Mouse (Mus musculus): ENCODE data around the gene Ckap2. TPM values are rescaled to one million over a fixed set of nuclear protein-coding genes. Genes with fewer than 3 reads are reported as not detected.
A peak's percentile ranks its signal among the peaks of the same experiment; 100 is the strongest.
"Not testable (repeated sequence)": the region's sequence is repeated elsewhere in the genome, so short reads cannot be mapped to it uniquely, and the experiment has no call there.

The Ckap2 gene
- polyA plus RNA-seq, 1 experiment from 2014 or later = 38.4 TPM

DNA sequence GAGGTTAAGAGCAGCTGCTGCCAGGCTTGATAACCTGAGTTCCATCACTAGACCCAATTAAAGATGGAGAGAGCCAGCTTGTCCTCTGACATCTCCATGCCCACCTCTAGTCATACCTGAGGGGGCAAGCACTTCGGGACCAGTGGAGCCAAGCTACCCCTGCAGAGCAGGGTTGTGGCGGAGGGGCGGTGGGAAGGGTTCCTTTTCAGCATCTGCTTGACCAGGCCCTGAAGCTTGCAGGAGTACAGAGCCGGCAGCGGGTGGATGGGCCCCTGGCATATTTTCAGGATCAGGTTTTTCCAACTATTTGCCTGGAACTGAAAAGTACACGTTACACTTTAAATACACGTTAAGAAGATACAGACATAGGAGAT is 37.3 kb downstream of the Ckap2 start:
- H3K9me3 ChIP-seq (replicated peaks) = no peaks in the 10 kb centered on the region
- H3K27ac ChIP-seq (replicated peaks) = no peak overlapping the region
- no peak overlapping the region for H3K9ac ChIP-seq
- no peak overlapping the region for H3K4me3 ChIP-seq (replicated peaks)
- ATAC-seq (ENCODE audit: insufficient number of reproducible peaks, low FRiP score, low TSS enrichment, low read depth) = no peak
- H3K36me3 ChIP-seq = no peaks in the 10 kb centered on the region; the same call in 1 of the 2 replicates
- H3K4me1 ChIP-seq = no peaks in the 10 kb centered on the region
- no peaks in the 10 kb centered on the region for H3K27me3 ChIP-seq
- 92% methylated on average over 7 of the region's 7 CpGs for WGBS
- no peak overlapping the region for H3K4me2 ChIP-seq (replicated peaks)

GRCm38 (mm10) chr8:22147706-22148366 is 37.8 kb downstream of the Ckap2 start:
- H3K9me3 ChIP-seq (replicated peaks) = no peaks in the 10 kb centered on the region
- H3K4me3 ChIP-seq (replicated peaks) = no peak overlapping the region
- ATAC-seq (ENCODE audit: insufficient number of reproducible peaks, low FRiP score, low TSS enrichment, low read depth) = no peak
- no peaks in the 10 kb centered on the region for H3K4me1 ChIP-seq
- 66% methylated on average over 9 of the region's 9 CpGs for WGBS
- H3K9ac ChIP-seq = no peak overlapping the region
- H3K4me2 ChIP-seq (replicated peaks) = no peak overlapping the region
- no peak overlapping the region for H3K27ac ChIP-seq (replicated peaks)
- no peaks in the 10 kb centered on the region; the same call in 1 of the 2 replicates for H3K36me3 ChIP-seq
- H3K27me3 ChIP-seq = no peaks in the 10 kb centered on the region

DNA sequence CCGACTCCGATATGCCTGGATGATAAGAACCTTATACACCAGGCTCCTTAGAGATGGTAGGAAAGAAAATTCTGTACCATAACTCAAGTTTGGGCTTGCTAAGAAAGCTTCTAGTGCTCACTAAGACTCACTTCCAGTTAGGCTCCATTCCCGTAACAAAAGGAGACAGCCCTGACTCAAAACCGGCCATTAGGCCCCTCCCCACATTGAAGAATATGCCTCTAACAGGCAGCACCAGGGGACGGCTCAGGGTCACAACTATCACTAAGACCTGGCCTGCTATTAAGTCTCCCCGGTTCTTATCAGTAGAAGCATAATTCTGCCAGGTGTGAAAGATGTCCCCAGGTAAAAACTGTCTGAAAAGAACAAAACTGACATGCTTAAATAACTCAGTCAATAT is 39.8 kb downstream of the Ckap2 start:
- H3K4me2 ChIP-seq (replicated peaks) = no peak overlapping the region
- ATAC-seq (ENCODE audit: insufficient number of reproducible peaks, low FRiP score, low TSS enrichment, low read depth) = no peak
- H3K9me3 ChIP-seq (replicated peaks) = no peaks in the 10 kb centered on the region
- H3K4me1 ChIP-seq = no peaks in the 10 kb centered on the region
- H3K27me3 ChIP-seq = no peaks in the 10 kb centered on the region
- no peak overlapping the region for H3K4me3 ChIP-seq (replicated peaks)
- WGBS = 74% methylated on average over 6 of the region's 6 CpGs
- peaks cover 2% of the 10 kb centered on the region; the same call in 1 of the 2 replicates for H3K36me3 ChIP-seq
- no peak overlapping the region for H3K9ac ChIP-seq
- no peak overlapping the region for H3K27ac ChIP-seq (replicated peaks)

GRCm38 (mm10) chr8:22143764-22144491 is 41.7 kb downstream of the Ckap2 start:
- Histone ChIP-seq H3K27me3 (no peaks in the 10 kb centered on the region), H3K4me2 (replicated peaks) (no peak overlapping the region), H3K9me3 (replicated peaks) (no peaks in the 10 kb centered on the region), H3K27ac (replicated peaks) (no peak overlapping the region), H3K4me1 (no peaks in the 10 kb centered on the region), H3K4me3 (replicated peaks) (no peak overlapping the region), H3K9ac (no peak overlapping the region), H3K36me3 (peaks cover 2% of the 10 kb centered on the region; the same call in 1 of the 2 replicates)
- ATAC-seq (ENCODE audit: insufficient number of reproducible peaks, low FRiP score, low TSS enrichment, low read depth) = no peak
- 61% methylated on average over 1 of the region's 1 CpGs for WGBS

DNA sequence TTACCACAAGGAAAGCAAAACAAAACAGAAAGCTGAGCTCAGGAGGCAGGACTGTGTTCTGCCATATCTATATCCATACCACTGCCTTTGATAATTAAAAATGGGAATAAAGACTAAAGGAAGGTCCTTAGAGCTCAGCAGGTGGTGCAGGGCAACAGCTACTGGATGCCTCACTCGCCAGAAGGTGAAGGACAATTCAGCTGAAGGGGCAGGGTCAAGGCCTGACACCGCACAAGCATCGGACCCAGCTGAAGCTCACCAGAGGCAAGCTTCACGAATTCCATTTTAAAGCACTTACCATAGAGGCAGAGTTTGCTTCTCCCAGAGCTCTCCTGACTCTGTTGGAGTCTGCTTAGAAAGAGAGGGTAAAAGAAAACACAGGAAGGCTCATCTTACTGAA is 43.0 kb downstream of the Ckap2 start:
- H3K36me3 ChIP-seq = peaks cover 2% of the 10 kb centered on the region; the same call in 1 of the 2 replicates
- no peak overlapping the region for H3K27ac ChIP-seq (replicated peaks)
- H3K4me3 ChIP-seq (replicated peaks) = no peak overlapping the region
- no peaks in the 10 kb centered on the region for H3K27me3 ChIP-seq
- no peaks in the 10 kb centered on the region for H3K4me1 ChIP-seq
- no peak for ATAC-seq (ENCODE audit: insufficient number of reproducible peaks, low FRiP score, low TSS enrichment, low read depth)
- 75% methylated on average over 4 of the region's 4 CpGs for WGBS
- H3K9me3 ChIP-seq (replicated peaks) = no peaks in the 10 kb centered on the region
- H3K4me2 ChIP-seq (replicated peaks) = no peak overlapping the region
- no peak overlapping the region for H3K9ac ChIP-seq

DNA sequence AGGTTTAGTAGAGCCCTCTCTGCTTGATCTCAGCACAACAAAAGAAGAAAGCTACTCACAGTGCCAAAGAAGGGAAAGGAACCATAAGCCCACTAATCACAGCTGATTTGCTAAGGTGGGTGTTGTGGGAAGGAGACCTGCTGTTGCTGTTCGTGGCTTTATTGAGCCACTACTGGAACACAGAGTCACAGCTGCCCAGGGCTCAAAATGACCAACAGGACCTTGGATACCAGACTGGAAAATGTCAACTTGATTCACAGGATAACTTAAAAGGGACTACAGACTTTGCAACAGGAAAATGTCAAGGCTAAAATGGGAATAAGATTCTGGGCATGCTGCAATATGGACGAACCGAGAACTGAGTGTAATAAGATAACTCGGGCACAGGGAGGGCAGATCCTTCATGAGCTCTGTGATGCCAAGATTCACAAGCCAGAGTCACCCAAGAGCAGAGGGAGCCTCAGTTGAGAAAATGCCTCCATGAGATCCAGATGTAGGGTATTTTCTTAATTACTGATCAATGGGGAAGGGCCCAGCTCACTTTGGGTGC is 43.7 kb downstream of the Ckap2 start:
- ATAC-seq (ENCODE audit: insufficient number of reproducible peaks, low FRiP score, low TSS enrichment, low read depth) = no peak
- Histone ChIP-seq H3K36me3 (peaks cover 2% of the 10 kb centered on the region; the same call in 1 of the 2 replicates), H3K27ac (replicated peaks) (no peak overlapping the region), H3K9ac (no peak overlapping the region), H3K9me3 (replicated peaks) (no peaks in the 10 kb centered on the region), H3K4me1 (no peaks in the 10 kb centered on the region), H3K4me3 (replicated peaks) (no peak overlapping the region), H3K27me3 (no peaks in the 10 kb centered on the region), H3K4me2 (replicated peaks) (no peak overlapping the region)
- 85% methylated on average over 4 of the region's 4 CpGs for whole genome bisulfite sequencing

DNA sequence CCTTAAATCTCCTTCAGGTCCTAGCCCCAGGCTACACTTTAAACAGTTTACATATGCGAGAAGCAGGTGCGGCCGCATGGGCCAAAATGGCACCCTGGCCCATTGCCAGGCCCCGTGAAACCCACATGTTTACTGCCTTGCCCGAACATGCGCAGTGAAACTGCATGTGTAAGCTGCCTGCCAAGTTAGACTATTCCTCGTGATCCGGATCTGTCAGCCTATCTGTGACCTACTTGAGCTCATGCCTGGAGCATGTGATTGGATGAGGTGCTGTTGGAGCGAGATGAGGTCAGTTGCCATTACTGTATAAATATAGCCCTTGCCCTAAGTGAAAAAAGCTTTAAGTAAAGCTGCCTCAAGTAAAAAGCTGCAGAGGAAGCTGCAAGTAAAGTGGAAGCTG is 49.2 kb downstream of the Ckap2 start:
- H3K4me3 ChIP-seq (replicated peaks); H3K27me3 ChIP-seq; H3K4me1 ChIP-seq; H3K4me2 ChIP-seq (replicated peaks); H3K36me3 ChIP-seq; H3K9ac ChIP-seq; ATAC-seq (ENCODE audit: insufficient number of reproducible peaks, low FRiP score, low TSS enrichment, low read depth); H3K27ac ChIP-seq (replicated peaks); H3K9me3 ChIP-seq (replicated peaks): not testable (repeated sequence)
- WGBS = 63% methylated on average over 9 of the region's 9 CpGs

DNA sequence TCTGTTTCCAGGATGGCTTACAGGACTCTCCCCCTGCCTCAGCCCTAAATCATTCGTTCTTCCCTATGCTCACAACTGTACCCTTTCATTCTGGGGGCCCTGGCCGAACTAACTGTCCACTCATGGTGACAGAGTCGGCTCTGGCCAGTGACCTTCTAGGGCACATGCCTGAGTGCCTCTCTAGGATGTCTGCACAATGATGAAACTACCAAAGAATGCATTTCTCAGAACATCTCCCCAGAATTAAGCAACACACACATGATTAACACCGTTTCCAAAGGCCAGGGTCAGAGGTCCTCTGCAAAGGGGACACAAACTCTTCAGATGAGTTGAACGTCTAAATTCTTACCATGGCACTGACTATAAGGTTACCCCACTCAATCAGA is 50.9 kb downstream of the Ckap2 start:
- WGBS = 81% methylated on average over 5 of the region's 5 CpGs
- no peak for ATAC-seq (ENCODE audit: insufficient number of reproducible peaks, low FRiP score, low TSS enrichment, low read depth)
- Histone ChIP-seq H3K27me3 (no peaks in the 10 kb centered on the region), H3K4me3 (replicated peaks) (no peak overlapping the region), H3K9me3 (replicated peaks) (no peaks in the 10 kb centered on the region), H3K27ac (replicated peaks) (no peak overlapping the region), H3K4me2 (replicated peaks) (no peak overlapping the region), H3K4me1 (no peaks in the 10 kb centered on the region), H3K36me3 (no peaks in the 10 kb centered on the region), H3K9ac (no peak overlapping the region)

DNA sequence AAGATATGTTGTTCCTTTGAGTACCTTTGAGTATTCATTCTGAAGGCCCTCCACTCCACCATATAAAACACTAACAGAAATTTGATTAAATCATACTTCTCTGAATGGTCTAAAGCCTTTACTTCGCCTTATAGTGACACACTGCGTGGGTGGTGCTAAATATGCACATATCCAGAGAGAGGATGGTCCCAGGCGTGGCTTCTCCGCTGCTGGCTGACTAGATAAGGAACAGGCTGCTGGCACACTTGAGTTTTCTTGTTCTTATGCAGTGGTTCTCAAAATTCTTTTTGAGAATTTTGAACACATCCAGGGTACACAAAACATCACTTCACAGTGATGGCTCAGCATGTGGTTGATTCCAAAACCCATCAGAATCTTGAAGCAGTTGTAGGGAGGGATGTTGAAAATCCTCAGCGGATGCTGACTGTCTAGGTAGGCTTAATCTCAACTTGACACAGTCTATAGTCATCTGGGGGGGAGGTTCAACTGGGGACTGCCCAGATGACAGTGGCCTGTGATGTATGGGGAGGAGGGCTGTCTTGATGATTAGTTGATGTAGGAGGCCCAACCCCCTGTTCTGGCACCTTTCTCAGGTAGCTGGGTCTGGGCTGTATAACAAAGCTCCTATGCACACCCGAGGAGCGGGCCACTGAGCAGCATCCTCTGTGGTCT is 51.4 kb downstream of the Ckap2 start:
- Histone ChIP-seq H3K27me3 (no peaks in the 10 kb centered on the region), H3K4me1 (no peaks in the 10 kb centered on the region), H3K4me3 (replicated peaks) (no peak overlapping the region), H3K4me2 (replicated peaks) (no peak overlapping the region), H3K9ac (no peak overlapping the region), H3K9me3 (replicated peaks) (no peaks in the 10 kb centered on the region), H3K36me3 (no peaks in the 10 kb centered on the region), H3K27ac (replicated peaks) (no peak overlapping the region)
- no peak for ATAC-seq (ENCODE audit: insufficient number of reproducible peaks, low FRiP score, low TSS enrichment, low read depth)
- 91% methylated on average over 7 of the region's 7 CpGs for WGBS

DNA sequence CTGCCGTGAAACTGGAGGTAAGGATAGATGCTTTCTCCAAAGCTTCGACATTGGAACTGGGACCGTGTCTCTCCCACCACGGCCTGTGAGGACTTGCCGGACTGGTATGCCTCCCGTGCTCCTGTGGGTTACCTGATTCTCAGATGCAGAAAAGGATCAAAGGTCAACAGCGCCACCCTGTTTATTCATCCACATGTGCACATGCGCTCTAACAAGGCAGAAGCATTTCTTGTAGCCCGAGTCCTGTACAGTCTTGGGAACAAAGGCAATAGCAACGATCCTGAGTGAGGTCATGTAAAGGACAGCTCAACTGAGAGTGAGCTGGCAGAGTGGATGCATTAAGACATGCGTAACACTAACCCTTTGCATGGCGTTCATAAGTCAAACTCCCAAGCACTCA is 53.6 kb downstream of the Ckap2 start:
- ATAC-seq (ENCODE audit: insufficient number of reproducible peaks, low FRiP score, low TSS enrichment, low read depth) = peak; percentile 39; the same call in 1 of the 2 replicates
- Histone ChIP-seq H3K27ac (replicated peaks) (no peak overlapping the region), H3K4me2 (replicated peaks) (no peak overlapping the region), H3K4me3 (replicated peaks) (no peak overlapping the region), H3K36me3 (no peaks in the 10 kb centered on the region), H3K4me1 (no peaks in the 10 kb centered on the region), H3K27me3 (no peaks in the 10 kb centered on the region), H3K9me3 (replicated peaks) (no peaks in the 10 kb centered on the region), H3K9ac (no peak overlapping the region)
- 60% methylated on average over 12 of the region's 12 CpGs for WGBS
